In genomic region chr12:110497013-110497412, GRCm38 (mm10) we compare ENCODE assay signal across 15 mouse cellular contexts. TPM values are rescaled to one million over a fixed set of nuclear protein-coding genes. Genes with fewer than 3 reads are reported as not detected.
A peak's percentile ranks its signal among the peaks of the same experiment; 100 is the strongest.
DNase-seq lines count a peak whose midpoint lies in the region; ATAC-seq and TF ChIP-seq lines count a peak whose summit lies in the region.
"Had no signal": no experiment of that assay in that cellular context is flagged by ENCODE, and none has a peak within 500 bp of the region (broad histone marks: within the 10 kb centered on the region; RNA-seq: fewer than 3 reads in every experiment).

No protein-coding gene starts in this region.

- no peaks in the 10 kb centered on the region for H3K9me3 ChIP-seq in heart, embryonic 12.5 days (replicated peaks)
- no peaks in the 10 kb centered on the region for H3K9me3 ChIP-seq in lung, postnatal 0 days (ENCODE audit: low read length)
- no peaks in the 10 kb centered on the region for H3K9me3 ChIP-seq in heart, embryonic 16.5 days (replicated peaks; ENCODE audit: control insufficient read depth, low read length)
- H3K9me3 ChIP-seq in stomach, embryonic 15.5 days = no peaks in the 10 kb centered on the region
- H3K9me3 ChIP-seq: forebrain, embryonic 10.5 days; lung, embryonic 15.5 days had no signal

- no peak for TF ChIP-seq EP300 in lung, postnatal 0 days (IDR thresholded peaks at IDR 0.05)

- H3K4me3 ChIP-seq in heart, embryonic 12.5 days = no peak overlapping the region
- H3K4me3 ChIP-seq in lung, postnatal 0 days (ENCODE audit: low read depth, low read length) = no peak overlapping the region
- no peak overlapping the region for H3K4me3 ChIP-seq in lung, adult 2 months (replicated peaks; ENCODE audit: extremely low read depth, low read depth, low read length)
- H3K4me3 ChIP-seq in heart, embryonic 16.5 days (ENCODE audit: low read length) = no peak overlapping the region
- no peak overlapping the region for H3K4me3 ChIP-seq in stomach, embryonic 15.5 days (replicated peaks)
- H3K4me3 ChIP-seq: forebrain, embryonic 10.5 days; lung, embryonic 15.5 days had no signal

- peaks cover 73% of the 10 kb centered on the region for H3K4me1 ChIP-seq in heart, embryonic 12.5 days (replicated peaks)
- peaks cover 14% of the 10 kb centered on the region for H3K4me1 ChIP-seq in lung, postnatal 0 days (ENCODE audit: insufficient read depth, low read depth, low read length)
- peaks cover 31% of the 10 kb centered on the region for H3K4me1 ChIP-seq in lung, adult 2 months (ENCODE audit: control insufficient read depth, insufficient read depth, low read length)
- H3K4me1 ChIP-seq in heart, embryonic 16.5 days (ENCODE audit: control insufficient read depth, insufficient read depth, low read length) = peaks cover 62% of the 10 kb centered on the region
- H3K4me1 ChIP-seq in stomach, embryonic 15.5 days = peaks cover 28% of the 10 kb centered on the region

- DNase-seq in heart, postnatal 36 days = no peak
- no peak for DNase-seq in lung, postnatal 0 days (ENCODE audit: low spot score)
- DNase-seq in lung, adult 2 months = no peak
- DNase-seq in left cerebral cortex, postnatal 36 days (ENCODE audit: low spot score in 2 of 2) = no peak
- no peak for DNase-seq in cerebellum, adult 9-11 months
- DNase-seq: cerebellum, adult 2 months; layer of hippocampus, adult 9-11 months; midbrain, embryonic 14.5 days; right cerebral cortex, adult 18-20 months had no signal

- TF ChIP-seq CTCF in lung, postnatal 0 days (IDR thresholded peaks at IDR 0.05) = no peak
- no peak for TF ChIP-seq CTCF in lung, adult 2 months (IDR thresholded peaks at IDR 0.05; ENCODE audit: insufficient read depth, low read length)

- H3K4me2 ChIP-seq in heart, embryonic 12.5 days = no peak overlapping the region
- H3K4me2 ChIP-seq in lung, postnatal 0 days (replicated peaks; ENCODE audit: low read depth, low read length) = no peak overlapping the region
- H3K4me2 ChIP-seq in heart, embryonic 16.5 days (ENCODE audit: low read depth, low read length) = no peak overlapping the region
- no peak overlapping the region for H3K4me2 ChIP-seq in stomach, embryonic 15.5 days
- H3K4me2 ChIP-seq: liver, embryonic 11.5 days; lung, embryonic 15.5 days had no signal

- ATAC-seq in heart, embryonic 12.5 days (ENCODE audit: insufficient number of reproducible peaks, low FRiP score) = no peak
- peak; percentile 25; the same call in 1 of the 2 replicates for ATAC-seq in lung, postnatal 0 days
- ATAC-seq in heart, embryonic 16.5 days (replicated peaks; ENCODE audit: extremely low read depth, insufficient read depth, low FRiP score) = no peak
- ATAC-seq in stomach, embryonic 15.5 days (ENCODE audit: insufficient read depth, low FRiP score, low read depth) = no peak

- peak overlapping the region; percentile 41; the same call in 1 of the 2 replicates for H3K9ac ChIP-seq in heart, embryonic 12.5 days
- no peak overlapping the region for H3K9ac ChIP-seq in lung, postnatal 0 days (replicated peaks; ENCODE audit: low read depth)
- H3K9ac ChIP-seq in heart, embryonic 16.5 days (ENCODE audit: low read length) = no peak overlapping the region; the same call in 1 of the 2 replicates
- no peak overlapping the region for H3K9ac ChIP-seq in stomach, embryonic 15.5 days
- H3K9ac ChIP-seq: lung, embryonic 15.5 days had no signal

- TF ChIP-seq POLR2A in lung, adult 2 months (IDR thresholded peaks at IDR 0.05; ENCODE audit: borderline replicate concordance, extremely low read depth, low read depth, low read length) = no peak

- H3K27me3 ChIP-seq in heart, embryonic 12.5 days (replicated peaks) = no peaks in the 10 kb centered on the region
- H3K27me3 ChIP-seq in lung, postnatal 0 days (replicated peaks; ENCODE audit: insufficient read depth, low read length) = no peaks in the 10 kb centered on the region
- H3K27me3 ChIP-seq in heart, embryonic 16.5 days (ENCODE audit: control insufficient read depth, insufficient read depth, low read length) = no peaks in the 10 kb centered on the region
- no peaks in the 10 kb centered on the region for H3K27me3 ChIP-seq in stomach, embryonic 15.5 days (replicated peaks)
- H3K27me3 ChIP-seq: lung, embryonic 15.5 days had no signal

- H3K36me3 ChIP-seq in heart, embryonic 12.5 days = no peaks in the 10 kb centered on the region
- no peaks in the 10 kb centered on the region for H3K36me3 ChIP-seq in lung, postnatal 0 days (ENCODE audit: insufficient read depth, low read length)
- no peaks in the 10 kb centered on the region for H3K36me3 ChIP-seq in heart, embryonic 16.5 days (ENCODE audit: control insufficient read depth, insufficient read depth)
- no peaks in the 10 kb centered on the region for H3K36me3 ChIP-seq in stomach, embryonic 15.5 days
- H3K36me3 ChIP-seq: lung, embryonic 15.5 days had no signal

- 33% methylated on average over 3 of the region's 3 CpGs for WGBS in heart, embryonic 12.5 days
- 28% methylated on average over 3 of the region's 3 CpGs for WGBS in lung, postnatal 0 days
- WGBS in lung, adult 2 months = 22% methylated on average over 3 of the region's 3 CpGs
- WGBS in heart, embryonic 16.5 days = 26% methylated on average over 3 of the region's 3 CpGs
- 26% methylated on average over 3 of the region's 3 CpGs for WGBS in stomach, embryonic 15.5 days

- intact Hi-C loops in heart, postnatal 36 days (cut with DNase I) = loop anchor here (5.0 kb wide), 1 partner anchor 40 kb away; no protein-coding TSS in a partner anchor
- intact Hi-C loops in left cerebral cortex, postnatal 36 days (cut with DNase I) = no loop called here

- peak overlapping the region; percentile 77 for H3K27ac ChIP-seq in heart, embryonic 12.5 days (ENCODE audit: poor library complexity, severe bottlenecking)
- no peak overlapping the region for H3K27ac ChIP-seq in lung, postnatal 0 days (ENCODE audit: low read length)
- peak overlapping the region; percentile 74 for H3K27ac ChIP-seq in heart, embryonic 16.5 days (ENCODE audit: low read length)
- H3K27ac ChIP-seq in stomach, embryonic 15.5 days = 0 out of 2 replicates have a peak overlapping the region, but pooled peaks have one; percentile 87
- H3K27ac ChIP-seq: forebrain, embryonic 10.5 days had no signal

RNA-seq across cellular contexts. Expression of gene Ppp2r5c, which starts 50.1 kb away (rescaled TPM):
- 142 and 147 TPM in 2 replicates for polyA plus RNA-seq in heart, embryonic 12.5 days (2016; fragmentation: Nextera tagmentation; extraction: Ambion mirVana)
- total RNA-seq in heart, postnatal 36 days (2021) = 10 to 100 TPM; 94.4 to 96.6 TPM
- 102 and 105 TPM in 2 replicates for polyA plus RNA-seq in lung, postnatal 0 days (2015; fragmentation: Nextera tagmentation; extraction: Ambion mirVana)
- polyA plus RNA-seq in lung, adult 2 months (2012; rRNA removed) = 30.4 and 45.1 TPM in 2 replicates
- polyA plus RNA-seq in heart, embryonic 16.5 days (2015; fragmentation: Nextera tagmentation; extraction: Ambion mirVana) = 130 and 132 TPM in 2 replicates
- 145 and 154 TPM in 2 replicates for polyA plus RNA-seq in stomach, embryonic 15.5 days (2015; fragmentation: Nextera tagmentation; extraction: Ambion mirVana)
- 100 to 1,000 TPM; 270 to 283 TPM for total RNA-seq in left cerebral cortex, postnatal 36 days (2021)
